Mouse (Mus musculus) cortical plate, adult 2 months (tissue): ENCODE results near the gene Timm8a1.

Source experiments
- CTCF ChIP-seq: fragments of 200-500 bp; IDR thresholded peaks from 2 replicates; pipeline ENCODE4 v1.5.1; 2011; ENCODE audit warnings: mild to moderate bottlenecking, control low read depth, low read length; ENCODE audit not compliant: insufficient read depth; ENCODE audit errors: extremely low read depth
- POLR2A ChIP-seq: fragments of 200-500 bp; IDR thresholded peaks from 2 replicates; pipeline ENCODE4 v1.6.1; 2011; ENCODE audit warnings: mild to moderate bottlenecking, low read length, control low read depth; ENCODE audit not compliant: insufficient read depth; ENCODE audit errors: extremely low read depth

GRCm38 (mm10) chrX:134525260-134525659, 16.4 kb downstream of the Timm8a1 start:
- TF ChIP-seq POLR2A (no peak), CTCF (no peak)
